Comparison of ENCODE assay signal across 11 mouse cellular contexts in the genomic region with DNA sequence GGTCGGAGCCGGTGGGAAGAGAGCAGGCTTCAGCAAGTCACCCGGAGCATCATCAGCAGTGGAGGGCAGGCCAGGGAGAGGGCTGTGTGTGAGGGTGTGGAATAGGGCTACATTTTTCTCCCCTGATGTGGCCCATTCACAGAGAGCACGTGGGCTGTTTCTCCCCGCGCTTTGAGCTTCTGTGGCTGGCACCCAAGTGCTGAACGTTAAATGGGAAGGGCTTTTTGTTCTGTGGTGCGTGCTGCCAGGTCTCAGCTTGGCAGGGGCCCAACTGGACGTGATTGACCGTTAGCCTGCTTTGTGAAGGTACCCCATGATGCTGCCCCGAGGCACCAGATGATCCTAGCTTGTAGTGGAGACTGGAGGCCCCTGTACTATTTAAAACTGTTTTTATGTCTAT. TPM values are rescaled to one million over a fixed set of nuclear protein-coding genes. Genes with fewer than 3 reads are reported as not detected.
DNase-seq lines count a peak whose midpoint lies in the region; ATAC-seq lines count a peak whose summit lies in the region.
"Had no signal": no experiment of that assay in that cellular context is flagged by ENCODE, and none has a peak within 500 bp of the region (broad histone marks: within the 10 kb centered on the region; RNA-seq: fewer than 3 reads in every experiment).

No protein-coding gene starts in this region.

- H3K4me3 ChIP-seq in heart, embryonic 10.5 days = no peak overlapping the region
- no peak overlapping the region for H3K4me3 ChIP-seq in neural tube, embryonic 13.5 days
- H3K4me3 ChIP-seq: megakaryocyte, embryonic 14.5 days had no signal

- peak; percentile 58 for DNase-seq in heart, postnatal 4 days
- DNase-seq in heart, embryonic 10.5 days (ENCODE audit: low spot score) = no peak
- DNase-seq in ovary, postnatal 10 days (ENCODE audit: low spot score) = peak; percentile 48
- no peak for DNase-seq in ovary, adult 18-20 months (ENCODE audit: low spot score)
- peak; percentile 39 for DNase-seq in brain, embryonic 18.5 days (ENCODE audit: low read depth, low spot score)
- DNase-seq in embryo, embryonic 10 days (ENCODE audit: low spot score) = no peak
- DNase-seq: cerebellum, adult 11-12 months had no signal

- WGBS in heart, embryonic 10.5 days = 96% methylated on average over 11 of the region's 11 CpGs
- WGBS in neural tube, embryonic 13.5 days = 46% methylated on average over 11 of the region's 11 CpGs

- peaks cover 91% of the 10 kb centered on the region for H3K36me3 ChIP-seq in heart, embryonic 10.5 days
- peaks cover 71% of the 10 kb centered on the region for H3K36me3 ChIP-seq in neural tube, embryonic 13.5 days
- H3K36me3 ChIP-seq: G1E had no signal

- peak; percentile 55; the same call in 1 of the 2 replicates for ATAC-seq in neural tube, embryonic 13.5 days (ENCODE audit: low read depth)
- ATAC-seq in granulocyte monocyte progenitor cell, adult 5-6 weeks (replicated peaks; ENCODE audit: poor library complexity, severe bottlenecking) = no peak

- H3K4me1 ChIP-seq in heart, embryonic 10.5 days = peaks cover 30% of the 10 kb centered on the region
- H3K4me1 ChIP-seq in neural tube, embryonic 13.5 days (replicated peaks) = peaks cover 57% of the 10 kb centered on the region

- H3K9ac ChIP-seq in neural tube, embryonic 13.5 days = no peak overlapping the region

- H3K4me2 ChIP-seq in neural tube, embryonic 13.5 days = no peak overlapping the region

- H3K27me3 ChIP-seq in heart, embryonic 10.5 days (ENCODE audit: insufficient read depth, poor library complexity, severe bottlenecking) = no peaks in the 10 kb centered on the region
- no peaks in the 10 kb centered on the region for H3K27me3 ChIP-seq in neural tube, embryonic 13.5 days
- H3K27me3 ChIP-seq: megakaryocyte, embryonic 14.5 days had no signal

- no peaks in the 10 kb centered on the region for H3K9me3 ChIP-seq in heart, embryonic 10.5 days
- no peaks in the 10 kb centered on the region for H3K9me3 ChIP-seq in neural tube, embryonic 13.5 days
- H3K9me3 ChIP-seq: G1E; megakaryocyte, embryonic 14.5 days had no signal

- H3K27ac ChIP-seq in heart, embryonic 10.5 days = no peak overlapping the region
- H3K27ac ChIP-seq in neural tube, embryonic 13.5 days (replicated peaks) = no peak overlapping the region; the same call in 1 of the 2 replicates

RNA-seq across cellular contexts. Expression of a gene that starts 48.3 kb away (rescaled TPM):
- 100 to 1,000 TPM; 142 to 158 TPM for total RNA-seq in heart, postnatal 4 days (2021)
- polyA plus RNA-seq in heart, embryonic 10.5 days (2016; fragmentation: Nextera tagmentation; extraction: Ambion mirVana) = 56.6 and 69.3 TPM in 2 replicates
- polyA plus RNA-seq in neural tube, embryonic 13.5 days (2015; fragmentation: Nextera tagmentation; extraction: Ambion mirVana) = 63.7 and 70.0 TPM in 2 replicates
- total RNA-seq in granulocyte monocyte progenitor cell, adult 5-6 weeks (2014; fragmentation: Nextera tagmentation) = 42.8 and 42.9 TPM in 2 replicates
- 18.9 and 30.2 TPM in 2 replicates for total RNA-seq in granulocyte monocyte progenitor cell, adult 5-6 weeks (2017)

Comparison
In these comparisons a context has a peak if more than half of its experiments do, and no peak if none do; other contexts are left out.
1. DNase-seq: peak in heart, postnatal 4 days (single experiment), ovary, postnatal 10 days (single experiment) and brain, embryonic 18.5 days (single experiment); none in heart, embryonic 10.5 days (single experiment), ovary, adult 18-20 months (single experiment) and embryo, embryonic 10 days (single experiment).